Mouse (Mus musculus): Measurements from ENCODE around the gene Hist1h3g. TPM values are rescaled to one million over a fixed set of nuclear protein-coding genes. Genes with fewer than 3 reads are reported as not detected.

Hist1h3g gene
- polyA plus RNA-seq (2021; fragmentation: Nextera tagmentation) = 1.3 TPM in 1 of 2 replicates, not detected in the other
- long read RNA-seq, experiment 1 = 0 reads
- long read RNA-seq, experiment 2, partial matches to known transcripts = 0 of 1 reads
- long read RNA-seq, experiment 2, other reads (novel, unspliced or antisense) = 0 of 1 reads

GRCm38 (mm10) chr13:23535137-23536075 lies at the start of gene Hist1h3g:
Gene Hist1h3g (plus strand): TSS chr13:23535422.

GRCm38 (mm10) chr13:23488400-23489322 lies 46.6 kb upstream of the Hist1h3g start, which contains the start of gene Btn2a2:
Gene Btn2a2 (minus strand): TSS chr13:23488857.

GRCm38 (mm10) chr13:23530901-23531875 lies 4.0 kb upstream of the Hist1h3g start, which contains the start of gene Hist1h4h:
Gene Hist1h4h (plus strand): TSS chr13:23531050.

GRCm38 (mm10) chr13:23533560-23534367 lies 1.5 kb upstream of the Hist1h3g start, which contains the start of gene Hist1h2af:
Gene Hist1h2af (plus strand): TSS chr13:23533906.

GRCm38 (mm10) chr13:23542999-23543607 lies 7.9 kb downstream of the Hist1h3g start, which contains the start of gene Hist1h2bh:
Gene Hist1h2bh (minus strand): TSS chr13:23543392.

GRCm38 (mm10) chr13:23543965-23544786 lies 9.0 kb downstream of the Hist1h3g start, which contains the start of gene Hist1h3f:
Gene Hist1h3f (plus strand): TSS chr13:23544052.

GRCm38 (mm10) chr13:23551146-23551834 lies 16.1 kb downstream of the Hist1h3g start, which contains the start of gene Hist1h4f:
Gene Hist1h4f (minus strand): TSS chr13:23551648.

GRCm38 (mm10) chr13:23552962-23553361 lies 17.7 kb downstream of the Hist1h3g start, which contains the start of gene Hist1h1d:
Gene Hist1h1d (plus strand): TSS chr13:23553262.

GRCm38 (mm10) chr13:23561883-23562659 lies 26.8 kb downstream of the Hist1h3g start, which contains the start of gene Hist1h3e:
Gene Hist1h3e (minus strand): TSS chr13:23562369.

GRCm38 (mm10) chr13:23571022-23571503 lies 35.8 kb downstream of the Hist1h3g start, which contains the start of the genes Hist1h2ae and Hist1h2bg:
Gene Hist1h2ae (minus strand): TSS chr13:23571220.
Gene Hist1h2bg (plus strand): TSS chr13:23571396.

GRCm38 (mm10) chr13:23573898-23574524 lies 38.8 kb downstream of the Hist1h3g start, which contains the start of the genes Hist1h2bf and Hist1h2ad:
Gene Hist1h2bf (minus strand): TSS chr13:23574196.
Gene Hist1h2ad (plus strand): TSS chr13:23574381.

GRCm38 (mm10) chr13:23575271-23575851 lies 40.1 kb downstream of the Hist1h3g start, which contains the start of gene Hist1h3d:
Gene Hist1h3d (plus strand): TSS chr13:23575763.

GRCm38 (mm10) chr13:23581408-23582218 lies 46.4 kb downstream of the Hist1h3g start, which contains the start of gene Hist1h4d:
Gene Hist1h4d (plus strand): TSS chr13:23581598.

All from layer of hippocampus, adult 6 months (tissue).